Mouse (Mus musculus): ENCODE measurements around the gene Plk2.

Plk2 gene

DNA sequence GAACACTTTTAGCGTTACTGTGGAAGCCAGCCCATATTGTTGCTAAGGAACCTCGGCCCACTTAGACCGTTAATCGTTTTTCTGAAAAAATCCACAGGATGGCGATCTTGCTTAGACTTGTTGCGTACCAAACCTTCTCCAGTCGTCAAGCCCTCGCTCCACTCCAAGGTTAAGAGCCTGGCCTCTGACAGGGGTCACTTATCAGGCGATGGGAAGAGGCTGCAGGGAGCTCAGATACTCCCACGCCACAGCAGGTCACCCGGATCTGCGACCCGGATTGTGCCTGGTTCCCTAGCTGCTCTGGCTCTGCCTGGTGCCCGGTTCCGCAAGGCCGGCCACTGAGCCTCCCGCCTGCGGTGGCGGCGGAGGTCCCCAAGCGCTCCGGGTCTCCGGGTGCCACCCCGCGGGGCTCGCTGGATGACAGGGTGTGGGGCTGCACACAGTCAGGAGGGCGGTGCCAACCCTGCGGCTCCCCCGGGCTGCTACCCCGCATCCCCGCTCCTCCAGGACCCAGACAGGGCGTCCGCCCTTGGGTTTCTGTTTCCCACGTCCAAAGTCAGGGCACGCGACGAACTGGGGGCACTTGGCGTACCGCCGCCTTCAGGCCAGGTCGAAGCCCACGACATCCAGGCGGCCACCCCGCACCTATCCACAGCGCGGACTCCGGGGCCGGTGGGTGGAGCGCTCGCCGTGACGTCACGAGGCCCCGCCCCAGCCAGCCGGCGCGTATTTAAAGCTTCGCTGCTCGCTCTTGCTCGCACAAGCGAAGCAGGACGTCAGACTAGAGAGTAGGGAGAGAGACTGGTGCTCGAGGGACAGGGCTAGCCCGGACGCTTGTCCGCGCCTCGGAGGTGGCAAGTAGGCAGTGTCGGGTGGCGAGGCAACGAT is at the start of gene Plk2:
Gene Plk2, plus strand, starts transcription at position 756 of the 888 bp plus-strand sequence.
- ATAC-seq (ENCODE audit: insufficient number of reproducible peaks, low FRiP score, low TSS enrichment): peak; percentile 85

DNA sequence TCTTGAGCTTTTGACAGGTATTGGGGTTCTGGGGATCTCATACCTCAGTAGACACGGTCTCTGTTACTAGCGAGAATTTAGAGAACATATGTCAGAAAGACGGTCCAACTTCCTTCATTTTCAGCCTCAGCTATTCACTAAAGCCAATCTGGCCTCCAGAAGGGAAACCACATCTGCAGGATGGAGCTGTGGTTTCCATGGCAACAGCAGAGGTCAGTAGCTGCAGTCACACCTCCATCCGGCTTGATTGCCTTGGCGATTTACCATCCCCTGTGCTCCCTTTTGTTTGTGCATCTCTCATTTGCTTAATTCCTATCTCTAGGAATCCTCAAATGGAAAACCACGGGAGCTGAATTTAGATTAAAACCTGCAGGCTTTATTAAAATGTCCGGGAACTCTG is 48.1 kb upstream of the Plk2 start:
- no peak for ATAC-seq (ENCODE audit: insufficient number of reproducible peaks, low FRiP score, low TSS enrichment)

DNA sequence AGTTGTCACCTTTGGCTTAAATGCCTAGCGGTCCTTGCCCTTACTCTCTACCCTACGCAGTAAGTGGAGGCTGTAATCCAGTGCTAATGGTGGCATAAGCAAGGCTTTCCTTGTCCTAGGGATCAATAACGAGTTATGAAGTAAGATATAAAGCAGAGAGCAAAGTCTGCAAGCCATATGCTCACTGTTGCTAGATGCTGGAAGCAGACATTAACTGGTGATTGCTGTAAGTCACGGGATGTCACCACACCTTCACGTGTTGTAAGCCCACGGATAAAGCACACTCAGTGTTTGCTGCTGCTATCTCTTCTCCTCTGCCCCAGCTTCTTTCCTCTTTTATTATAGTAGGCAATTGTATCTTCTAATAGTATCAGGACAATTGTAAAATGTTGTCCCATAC is 43.8 kb upstream of the Plk2 start:
- no peak for ATAC-seq (ENCODE audit: insufficient number of reproducible peaks, low FRiP score, low TSS enrichment)

DNA sequence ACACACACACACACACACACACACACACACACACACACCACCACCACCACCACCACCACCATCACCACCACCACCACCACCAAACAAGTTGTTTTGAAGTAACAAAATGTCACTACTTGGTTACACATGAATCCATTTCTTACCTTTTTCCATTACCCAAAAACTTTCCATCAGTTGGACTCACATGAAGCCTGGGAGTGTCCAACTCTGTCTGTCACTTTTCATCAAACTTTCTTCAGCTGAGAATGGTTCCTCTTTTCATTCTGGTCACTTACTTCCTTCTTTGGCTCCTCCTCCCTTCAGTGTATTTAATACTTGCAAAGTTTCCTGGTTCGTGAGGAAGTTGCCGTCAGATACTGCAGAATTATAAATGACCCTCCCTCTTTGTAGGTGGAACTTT is 37.9 kb upstream of the Plk2 start, which contains the start of gene Gapt:
Gene Gapt, minus strand, starts transcription at position 259 of the 400 bp plus-strand sequence.
- no peak for ATAC-seq (ENCODE audit: insufficient number of reproducible peaks, low FRiP score, low TSS enrichment)

DNA sequence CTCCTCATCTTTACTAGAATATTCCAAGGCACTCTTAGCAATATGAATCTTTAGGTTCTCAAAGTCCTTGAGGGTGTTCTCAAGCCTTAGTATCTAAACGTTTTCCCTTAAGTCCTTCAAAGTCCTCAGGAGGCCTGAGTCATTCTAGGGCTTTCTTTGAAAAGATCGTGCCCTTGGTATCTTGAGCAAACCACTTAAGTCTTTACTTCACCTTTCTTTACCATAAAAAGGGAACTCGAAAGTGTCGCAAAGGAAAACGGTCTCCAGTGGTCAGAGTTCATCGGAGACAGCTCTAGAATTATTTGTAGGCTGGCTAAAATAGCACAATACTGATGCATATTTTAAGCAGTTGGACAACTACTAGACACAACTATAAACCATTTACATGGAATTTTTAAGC is 31.1 kb upstream of the Plk2 start:
- no peak for ATAC-seq (ENCODE audit: insufficient number of reproducible peaks, low FRiP score, low TSS enrichment)

DNA sequence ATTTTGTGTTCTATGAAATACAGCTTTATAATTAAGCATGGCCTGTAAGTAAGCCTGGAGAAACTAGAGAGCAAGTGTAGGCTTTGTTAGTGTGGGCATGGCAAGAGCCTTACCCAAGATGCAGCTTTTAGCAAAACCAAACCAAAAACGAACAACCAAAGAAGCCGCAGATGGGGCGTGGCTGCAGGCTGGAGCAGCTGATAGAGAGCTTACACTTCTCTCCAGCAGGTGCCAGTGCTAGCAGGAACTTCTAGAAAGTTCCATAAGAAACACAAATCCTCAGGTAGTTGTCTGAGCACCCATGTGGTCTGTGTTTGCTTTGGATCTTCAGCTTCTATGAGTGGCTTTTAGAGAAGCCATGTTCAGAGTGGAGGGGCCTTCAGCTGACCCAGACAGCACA is 28.4 kb upstream of the Plk2 start:
- no peak for ATAC-seq (ENCODE audit: insufficient number of reproducible peaks, low FRiP score, low TSS enrichment)

DNA sequence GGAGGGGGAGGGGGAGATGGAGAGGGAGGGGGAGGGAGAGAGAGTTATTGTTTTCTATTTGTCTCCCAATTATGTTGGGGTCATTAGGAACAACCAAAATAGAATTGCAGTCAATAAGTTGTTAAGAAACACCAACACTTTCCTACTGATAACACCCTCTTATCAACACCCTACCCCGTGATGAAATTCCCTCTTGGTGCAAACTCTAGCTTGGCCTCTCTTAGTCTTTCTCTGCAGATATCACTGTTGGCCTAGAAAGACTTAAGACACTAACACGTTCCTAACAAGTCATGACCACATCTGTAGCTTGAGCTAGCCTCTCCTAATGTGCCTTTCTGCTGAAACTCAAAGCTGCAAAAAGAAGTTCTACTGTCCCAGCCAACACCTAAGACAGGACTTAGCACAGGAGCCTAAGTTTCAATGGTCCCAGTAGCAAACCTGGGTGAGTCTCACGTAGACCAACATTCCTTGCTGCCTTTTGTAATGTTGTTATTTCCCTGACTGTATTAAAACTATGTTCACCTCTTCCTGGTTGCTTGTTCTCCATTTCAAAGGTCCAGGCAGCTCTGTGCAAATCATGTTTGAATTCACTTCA is 26.8 kb upstream of the Plk2 start:
- ATAC-seq (ENCODE audit: insufficient number of reproducible peaks, low FRiP score, low TSS enrichment): peak; percentile 20; the same call in 1 of the 2 replicates

DNA sequence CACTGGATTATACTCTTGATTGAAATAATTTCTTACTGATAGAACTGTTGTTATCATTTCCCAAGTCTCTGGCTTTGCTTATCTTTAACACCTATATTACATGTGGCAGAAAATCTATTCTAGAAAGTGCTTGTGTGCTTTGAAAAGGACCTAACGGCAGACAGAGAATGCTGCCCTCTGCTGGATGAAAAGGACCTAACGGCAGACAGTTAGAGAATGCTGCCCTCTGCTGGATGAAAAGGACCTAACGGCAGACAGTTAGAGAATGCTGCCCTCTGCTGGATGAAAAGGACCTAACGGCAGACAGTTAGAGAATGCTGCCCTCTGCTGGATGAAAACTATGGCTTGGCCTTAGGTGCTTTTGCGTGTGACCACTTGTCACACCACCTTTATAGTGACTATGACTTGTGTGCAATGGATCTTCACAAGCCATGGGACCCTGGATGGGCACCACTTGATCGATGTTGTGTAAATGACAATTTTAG is 26.2 kb upstream of the Plk2 start:
- ATAC-seq (ENCODE audit: insufficient number of reproducible peaks, low FRiP score, low TSS enrichment): peak; percentile 75

DNA sequence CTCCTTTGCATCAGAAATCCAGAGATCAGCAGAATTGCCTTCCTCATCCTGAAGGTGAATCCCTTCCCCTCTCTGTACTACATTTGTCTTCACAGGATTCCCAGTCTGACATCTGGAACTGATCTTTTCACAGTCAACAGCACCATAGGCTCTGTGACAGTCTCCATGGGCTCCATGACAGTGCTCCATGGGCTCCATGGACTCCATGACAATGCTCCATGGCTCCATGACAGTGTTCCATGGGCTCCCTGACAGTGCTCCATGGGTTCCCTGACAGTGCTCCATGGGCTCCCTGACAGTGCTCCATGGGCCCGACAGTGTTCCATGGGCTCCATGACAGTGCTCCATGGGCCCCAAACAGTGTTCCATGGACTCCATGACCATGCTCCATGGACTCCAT is 25.2 kb upstream of the Plk2 start:
- ATAC-seq (ENCODE audit: insufficient number of reproducible peaks, low FRiP score, low TSS enrichment): no peak

DNA sequence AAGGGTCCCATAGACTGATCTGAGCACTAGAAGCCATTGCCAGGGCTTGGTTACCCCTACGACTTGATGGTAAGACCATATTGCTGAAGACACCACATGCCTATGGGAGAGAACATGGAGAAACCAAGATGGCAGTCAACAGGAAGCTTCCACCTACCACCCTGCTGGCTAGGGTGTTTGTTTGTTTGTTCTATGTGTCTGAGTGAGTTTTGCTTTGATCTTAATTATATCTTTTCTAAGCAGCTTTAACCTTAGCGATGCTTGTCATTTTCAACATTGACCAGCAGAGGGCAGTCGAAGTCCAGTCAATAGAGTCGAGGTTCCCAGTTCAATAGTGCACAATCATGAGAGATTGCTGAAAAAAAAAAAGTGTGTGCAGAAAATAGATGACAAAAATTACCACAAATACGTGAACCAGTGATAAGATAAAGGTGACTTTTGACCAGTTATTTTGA is 12.4 kb upstream of the Plk2 start:
- ATAC-seq (ENCODE audit: insufficient number of reproducible peaks, low FRiP score, low TSS enrichment): peak; percentile 62

DNA sequence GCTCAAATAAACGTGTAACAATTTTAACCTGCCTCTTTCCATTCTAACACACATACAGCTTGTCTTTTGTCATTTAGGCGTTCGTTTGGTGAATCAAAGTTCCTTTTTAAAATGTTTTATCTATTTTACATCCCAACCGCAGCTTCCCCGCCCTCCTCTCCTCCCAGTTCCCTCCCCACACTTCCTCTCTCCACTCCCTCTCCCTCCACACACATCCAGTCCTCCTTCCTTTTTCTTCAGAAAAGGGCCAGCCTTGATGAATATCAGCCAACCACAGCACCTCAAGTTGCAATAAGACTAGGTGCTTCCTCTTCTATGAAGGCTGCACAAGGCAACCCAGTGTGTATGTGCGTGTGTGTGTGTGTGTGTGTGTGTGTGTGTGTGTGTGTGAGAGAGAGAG is 10.3 kb upstream of the Plk2 start:
- no peak for ATAC-seq (ENCODE audit: insufficient number of reproducible peaks, low FRiP score, low TSS enrichment)

DNA sequence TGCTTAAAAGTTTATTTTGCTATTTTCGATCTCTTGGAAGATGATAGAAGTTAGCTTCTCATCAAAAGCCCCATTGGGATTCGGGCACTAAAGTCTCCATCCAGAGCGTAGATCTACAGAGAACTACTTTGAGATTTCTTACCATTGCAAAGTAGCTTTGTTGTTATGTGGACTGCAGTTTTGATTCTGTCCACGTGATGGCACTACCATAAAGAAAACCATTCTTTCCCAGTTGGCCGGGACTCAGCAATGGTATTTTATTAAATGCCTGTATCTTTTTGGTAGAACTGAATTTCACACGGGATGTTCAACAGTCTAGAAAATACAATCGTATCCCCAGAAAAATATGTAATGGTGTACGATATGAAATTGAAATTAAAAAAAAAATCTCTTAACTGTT is 2.6 kb upstream of the Plk2 start:
- no peak for ATAC-seq (ENCODE audit: insufficient number of reproducible peaks, low FRiP score, low TSS enrichment)

DNA sequence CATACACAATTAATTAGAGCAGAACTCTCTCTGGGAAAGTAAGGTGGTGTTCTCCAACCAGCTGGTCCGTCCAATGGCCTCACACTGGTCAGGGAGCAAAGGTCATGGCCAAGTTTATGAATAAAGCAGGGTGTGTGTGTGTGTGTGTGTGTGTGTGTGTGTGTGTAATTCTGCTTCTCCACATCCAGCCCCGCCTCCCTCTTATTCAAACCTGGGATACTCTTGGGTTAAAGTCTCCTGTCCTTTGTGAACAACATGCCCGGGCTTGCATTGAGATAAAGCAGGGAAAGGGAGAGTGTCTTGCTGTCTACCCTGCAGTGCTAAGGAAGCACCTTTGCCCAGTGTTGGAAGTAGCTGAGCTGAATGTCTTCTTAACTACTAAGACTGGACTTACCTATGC is 2.2 kb upstream of the Plk2 start:
- ATAC-seq (ENCODE audit: insufficient number of reproducible peaks, low FRiP score, low TSS enrichment): no peak

DNA sequence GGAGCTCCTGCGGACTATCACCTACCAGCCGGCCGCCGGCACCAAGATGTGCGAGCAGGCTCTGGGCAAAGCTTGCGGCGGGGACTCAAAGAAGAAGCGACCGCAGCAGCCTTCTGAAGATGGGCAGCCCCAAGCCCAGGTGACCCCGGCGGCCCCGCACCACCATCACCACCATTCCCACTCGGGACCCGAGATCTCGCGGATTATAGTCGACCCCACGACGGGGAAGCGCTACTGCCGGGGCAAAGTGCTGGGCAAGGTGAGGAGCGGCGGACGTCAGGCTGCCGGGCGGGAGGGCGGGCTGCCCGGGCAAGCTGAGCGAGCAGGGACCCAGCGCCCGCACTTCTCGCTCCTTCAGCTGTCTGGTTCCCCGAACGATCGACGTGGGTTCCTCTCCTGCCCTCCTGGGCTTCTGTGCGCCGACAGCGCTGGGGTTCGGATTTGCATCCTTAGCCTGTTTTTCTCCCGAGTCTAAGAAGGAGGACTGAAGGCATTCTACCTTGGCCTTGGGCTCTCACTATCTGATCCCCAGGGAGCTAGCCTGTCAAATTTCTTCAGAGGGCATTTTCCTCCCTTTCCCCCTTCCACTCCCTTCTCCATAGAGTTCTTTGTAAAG is 441 bp downstream of the Plk2 start:
- peak; percentile 6 for ATAC-seq (ENCODE audit: insufficient number of reproducible peaks, low FRiP score, low TSS enrichment)

DNA sequence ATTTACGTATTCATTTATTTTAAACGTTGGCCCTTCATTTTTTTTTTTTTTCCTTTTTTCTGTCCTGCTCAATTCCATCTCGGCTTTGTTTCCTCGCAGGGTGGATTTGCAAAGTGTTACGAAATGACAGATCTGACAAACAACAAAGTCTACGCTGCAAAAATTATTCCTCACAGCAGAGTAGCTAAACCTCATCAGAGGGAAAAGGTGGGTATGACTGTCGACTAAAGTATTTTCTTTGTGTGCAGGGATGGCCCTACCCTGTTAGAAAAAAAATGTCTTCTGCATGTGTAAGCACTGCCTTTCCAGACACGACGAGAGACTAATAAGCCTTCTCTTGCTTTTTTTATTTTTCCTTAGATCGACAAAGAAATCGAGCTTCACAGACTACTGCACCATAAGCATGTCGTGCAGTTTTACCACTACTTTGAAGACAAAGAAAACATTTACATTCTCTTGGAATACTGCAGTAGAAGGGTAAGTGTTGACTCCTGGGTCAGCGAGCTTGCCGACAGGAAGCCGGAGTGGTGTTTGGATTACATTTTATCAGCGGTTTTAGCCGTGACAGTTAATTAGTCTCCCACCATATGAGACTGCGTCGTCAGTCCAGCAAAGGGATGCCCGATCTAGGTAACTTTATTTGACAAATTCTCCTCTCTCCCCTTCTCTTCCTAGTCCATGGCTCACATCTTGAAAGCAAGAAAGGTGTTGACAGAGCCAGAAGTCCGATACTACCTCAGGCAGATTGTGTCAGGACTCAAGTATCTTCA is 1.3 kb downstream of the Plk2 start:
- ATAC-seq (ENCODE audit: insufficient number of reproducible peaks, low FRiP score, low TSS enrichment): no peak

DNA sequence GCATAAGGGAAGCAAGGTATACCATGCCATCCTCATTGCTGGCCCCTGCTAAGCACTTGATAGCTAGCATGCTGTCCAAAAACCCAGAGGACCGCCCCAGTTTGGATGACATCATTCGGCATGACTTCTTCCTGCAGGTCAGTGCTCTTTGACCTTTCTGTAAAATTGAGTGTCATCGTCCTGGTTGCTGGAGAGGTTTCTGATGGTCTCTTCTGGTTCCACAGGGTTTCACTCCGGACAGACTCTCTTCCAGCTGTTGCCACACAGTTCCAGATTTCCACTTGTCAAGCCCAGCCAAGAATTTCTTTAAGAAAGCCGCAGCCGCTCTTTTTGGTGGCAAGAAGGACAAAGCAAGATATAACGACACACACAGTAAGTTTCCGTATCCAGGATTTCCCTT is 2.9 kb downstream of the Plk2 start:
- ATAC-seq (ENCODE audit: insufficient number of reproducible peaks, low FRiP score, low TSS enrichment): no peak

DNA sequence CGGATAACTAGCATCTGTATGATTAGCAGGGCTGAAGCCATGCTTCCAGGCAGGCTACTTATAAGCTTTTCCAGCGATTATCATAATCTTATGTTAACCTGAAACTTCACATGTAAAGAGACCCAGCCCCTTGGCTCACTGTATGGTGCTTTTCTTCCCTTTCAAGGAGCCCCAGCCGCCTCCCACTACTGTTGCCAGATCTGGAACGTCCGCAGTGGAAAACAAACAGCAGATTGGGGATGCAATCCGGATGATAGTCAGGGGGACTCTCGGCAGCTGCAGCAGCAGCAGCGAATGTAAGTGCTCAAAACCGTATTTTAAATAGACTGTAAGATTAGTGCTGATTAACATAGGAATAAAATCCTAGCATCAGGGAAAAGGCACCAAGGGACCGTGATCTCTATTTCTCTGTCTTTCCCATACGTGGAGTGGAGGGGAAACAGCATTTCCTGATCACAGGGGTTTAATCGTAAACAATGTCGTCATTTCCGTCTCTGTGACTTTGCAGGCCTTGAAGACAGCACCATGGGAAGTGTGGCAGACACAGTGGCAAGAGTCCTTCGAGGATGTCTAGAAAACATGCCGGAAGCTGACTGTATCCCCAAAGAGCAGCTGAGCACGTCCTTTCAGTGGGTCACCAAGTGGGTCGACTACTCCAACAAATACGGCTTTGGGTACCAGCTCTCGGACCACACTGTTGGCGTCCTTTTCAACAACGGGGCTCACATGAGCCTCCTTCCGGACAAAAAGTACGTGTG is 3.8 kb downstream of the Plk2 start:
- no peak for ATAC-seq (ENCODE audit: insufficient number of reproducible peaks, low FRiP score, low TSS enrichment)

DNA sequence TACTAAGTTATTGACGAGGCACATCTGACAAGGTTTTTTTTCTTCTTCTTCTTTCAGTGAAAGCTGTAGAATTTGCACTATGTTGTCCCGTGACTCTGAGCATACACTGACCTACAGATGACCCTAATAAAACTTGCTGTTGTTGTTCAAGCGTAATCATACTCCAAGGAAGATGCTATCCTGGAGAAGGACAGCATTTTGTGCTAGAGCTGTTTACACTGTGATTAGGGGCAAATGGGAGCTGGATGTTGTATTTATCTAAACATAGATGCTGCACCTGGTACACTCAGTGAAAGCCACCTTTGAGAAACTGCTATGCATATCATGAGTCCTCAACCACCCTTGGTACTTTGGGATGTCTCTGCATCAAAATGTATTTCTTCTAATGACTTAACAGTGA is 6.6 kb downstream of the Plk2 start:
- no peak for ATAC-seq (ENCODE audit: insufficient number of reproducible peaks, low FRiP score, low TSS enrichment)

DNA sequence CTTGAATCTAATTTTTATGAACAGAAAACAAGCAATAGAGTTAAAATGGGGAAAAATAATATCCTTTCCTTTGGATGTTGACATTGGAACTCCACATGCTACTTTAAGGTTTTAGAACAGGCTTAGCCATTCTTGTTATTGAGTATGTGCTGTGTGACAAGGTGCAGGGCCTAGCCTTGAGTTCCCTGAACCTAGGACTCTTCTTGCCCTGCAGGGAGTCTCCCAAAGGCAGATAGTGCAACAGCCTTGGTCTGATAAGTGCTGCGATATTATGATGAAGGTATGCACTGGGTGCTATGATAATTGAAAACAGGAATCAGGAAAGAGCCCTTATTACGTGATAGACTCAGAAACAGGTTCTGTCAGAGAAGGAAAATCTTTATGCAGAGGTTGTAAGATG is 7.0 kb downstream of the Plk2 start:
- no peak for ATAC-seq (ENCODE audit: insufficient number of reproducible peaks, low FRiP score, low TSS enrichment)

DNA sequence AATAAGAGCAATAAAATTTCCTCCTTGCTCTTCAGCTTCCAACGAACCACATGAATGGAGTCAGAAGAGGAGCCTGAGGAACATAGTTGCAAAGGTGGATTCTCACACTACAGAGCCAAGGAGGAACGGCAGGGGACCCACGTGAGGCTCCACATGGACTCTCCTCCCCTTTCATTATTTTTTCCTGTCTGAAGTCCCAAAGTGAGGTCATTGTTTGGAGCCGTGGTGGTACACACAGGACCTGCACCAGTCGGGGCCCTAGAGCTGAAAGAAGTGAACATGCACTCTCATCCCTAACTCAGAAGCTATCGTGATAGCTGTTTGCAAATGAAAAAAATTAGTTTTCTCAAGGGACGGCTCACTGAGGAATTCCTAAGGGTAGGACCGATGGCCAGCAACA is 9.2 kb downstream of the Plk2 start:
- ATAC-seq (ENCODE audit: insufficient number of reproducible peaks, low FRiP score, low TSS enrichment): no peak
